Mouse (Mus musculus): ENCODE measurements around the gene Mphosph6. TPM values are rescaled to one million over a fixed set of nuclear protein-coding genes. Genes with fewer than 3 reads are reported as not detected.

Gene Mphosph6
- total RNA-seq (2022) = 10 to 100 TPM in 2 of 4 experiments, 1 to 10 TPM in 2; 4.7 to 10.2 (median 9.4) TPM

DNA sequence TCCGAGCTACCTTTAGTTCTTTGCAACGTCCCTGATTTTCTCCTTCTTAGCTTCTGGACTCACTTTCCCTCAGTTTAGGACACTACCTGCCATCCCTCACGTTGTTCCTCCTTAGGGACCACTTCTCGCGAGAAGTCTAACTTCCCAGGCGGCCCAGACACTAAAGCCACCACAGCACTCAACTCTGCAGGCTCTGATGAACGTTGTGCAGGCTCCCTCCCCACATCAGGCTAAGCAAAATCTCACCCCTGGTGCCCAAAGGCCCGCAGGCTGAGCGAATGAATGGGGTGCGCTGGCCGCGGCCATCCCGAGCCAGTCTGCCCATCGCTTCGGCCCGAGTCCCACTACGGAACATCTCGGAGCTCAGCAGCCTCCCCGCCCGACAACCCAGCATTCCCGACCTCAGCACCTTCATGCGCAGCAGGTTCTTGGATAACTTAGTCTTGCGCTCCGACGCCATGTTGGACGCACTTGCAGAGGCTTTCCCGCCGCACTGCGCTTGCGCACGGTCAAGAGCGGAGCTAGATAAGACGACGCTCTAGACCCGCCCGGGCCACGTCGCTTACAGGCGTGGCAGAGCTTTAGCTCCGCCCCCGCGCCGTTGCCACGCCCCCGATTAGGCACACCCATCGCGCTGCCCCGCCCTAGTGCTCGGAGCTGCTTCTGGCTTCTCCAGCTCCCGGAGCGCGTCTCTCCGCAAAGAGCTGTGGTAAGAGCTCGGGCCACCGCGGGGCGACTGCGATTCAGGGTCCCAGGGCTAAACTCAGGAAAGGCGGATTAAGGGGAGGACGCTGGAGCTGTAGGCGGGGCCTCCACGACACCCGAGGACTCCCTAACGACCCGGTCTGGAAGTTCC is at the start of gene Mphosph6:
Mphosph6 (minus strand) TSS at position 501 of the 856 bp plus-strand sequence.
- DNase-seq (ENCODE audit: low spot score) = peak; percentile 92

DNA sequence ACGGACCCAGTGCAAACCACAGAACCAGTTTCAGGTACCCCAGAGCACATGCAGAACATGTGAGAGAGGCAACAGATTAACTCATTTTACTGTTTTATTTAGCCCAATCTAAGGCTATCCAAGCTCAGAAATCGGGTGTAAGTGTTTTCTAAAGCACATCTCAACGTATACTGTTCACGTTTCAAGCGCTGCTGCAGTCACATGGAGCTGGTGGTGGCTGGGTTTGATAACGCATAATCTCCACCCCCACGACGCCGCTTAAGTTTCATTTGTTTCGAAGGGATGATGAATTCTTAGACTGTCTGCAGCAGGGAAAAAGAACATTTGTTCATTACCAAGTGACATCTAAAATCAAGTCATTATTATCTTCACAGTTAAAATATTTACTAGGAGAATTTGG is 48.7 kb upstream of the Mphosph6 start:
- no peak for DNase-seq (ENCODE audit: low spot score)

DNA sequence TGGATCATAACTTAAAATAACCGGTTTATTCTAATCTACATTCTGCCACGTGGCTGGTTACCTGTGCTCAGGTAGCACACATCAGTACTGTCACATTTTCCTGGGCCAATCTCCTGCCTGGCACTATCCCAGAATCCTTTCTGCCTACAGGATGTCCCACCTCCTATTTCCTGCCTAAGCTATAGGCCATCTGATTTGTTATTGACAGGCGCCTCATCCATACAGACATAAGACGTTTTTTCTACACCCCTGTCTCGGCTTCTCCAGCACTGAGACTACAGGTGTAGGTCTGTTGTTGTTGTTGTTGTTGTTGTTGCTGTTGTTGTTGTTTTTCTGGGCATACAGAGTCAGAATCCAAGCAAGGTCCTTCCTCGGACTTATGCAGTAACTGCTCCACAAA is 46.1 kb upstream of the Mphosph6 start:
- DNase-seq (ENCODE audit: low spot score) = no peak

DNA sequence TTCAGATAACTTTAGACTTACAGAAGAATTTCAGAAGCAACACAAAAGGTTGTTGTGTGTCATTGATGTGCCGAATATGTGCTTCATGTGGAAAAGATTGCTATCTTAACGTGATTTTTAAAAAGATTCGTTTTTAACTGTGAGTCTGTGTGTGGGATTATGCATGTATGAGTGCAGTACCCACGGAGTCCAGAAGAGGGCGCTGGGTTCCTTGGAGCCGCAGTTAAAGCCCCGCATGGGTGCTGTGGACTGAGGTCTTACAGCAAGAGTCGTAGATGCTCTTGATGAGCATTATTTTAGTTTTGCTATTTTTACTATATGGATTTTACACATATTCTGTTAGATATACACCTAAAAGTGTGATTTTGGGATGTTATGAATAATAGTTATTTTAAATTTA is 42.0 kb upstream of the Mphosph6 start:
- DNase-seq (ENCODE audit: low spot score) = no peak

DNA sequence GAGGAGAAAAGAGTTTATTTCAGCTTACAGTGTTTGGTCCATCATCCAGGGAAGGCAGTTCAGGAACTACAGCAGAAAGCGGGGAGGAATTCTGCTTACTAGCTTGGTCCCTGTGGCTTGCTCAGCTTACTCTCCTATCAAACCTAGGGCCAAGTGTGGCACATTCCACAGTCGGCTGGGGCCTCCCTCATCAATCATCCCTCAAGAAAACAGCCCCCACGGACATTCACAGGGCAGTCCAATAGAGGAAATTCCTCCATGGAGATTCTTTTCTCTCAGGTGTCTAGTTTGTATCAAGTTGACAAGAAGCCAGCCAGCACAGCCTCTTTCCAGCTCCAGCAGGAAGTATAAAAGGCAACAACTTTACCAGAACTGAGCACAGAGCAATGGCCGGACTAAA is 11.8 kb upstream of the Mphosph6 start:
- DNase-seq (ENCODE audit: low spot score) = no peak

DNA sequence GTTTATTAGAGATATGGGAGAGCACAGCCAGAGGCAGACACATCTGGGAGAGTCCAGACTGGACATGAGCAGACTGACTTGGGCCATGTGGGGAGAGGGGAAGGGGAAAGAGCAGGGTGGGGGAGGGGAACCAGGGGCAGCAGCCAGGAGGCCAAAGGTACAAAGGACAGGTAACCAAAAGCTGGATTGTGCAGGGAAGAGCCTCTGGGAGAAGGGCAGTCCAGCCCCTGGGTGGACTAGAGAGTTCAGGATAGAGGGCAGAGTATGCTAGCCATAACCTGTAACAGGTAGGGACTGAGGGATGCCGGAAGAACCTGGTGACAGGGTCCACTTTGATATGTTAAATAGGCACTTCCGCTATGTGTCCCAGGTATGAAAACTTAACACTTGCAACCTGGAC is 8.9 kb upstream of the Mphosph6 start:
- no peak for DNase-seq (ENCODE audit: low spot score)

DNA sequence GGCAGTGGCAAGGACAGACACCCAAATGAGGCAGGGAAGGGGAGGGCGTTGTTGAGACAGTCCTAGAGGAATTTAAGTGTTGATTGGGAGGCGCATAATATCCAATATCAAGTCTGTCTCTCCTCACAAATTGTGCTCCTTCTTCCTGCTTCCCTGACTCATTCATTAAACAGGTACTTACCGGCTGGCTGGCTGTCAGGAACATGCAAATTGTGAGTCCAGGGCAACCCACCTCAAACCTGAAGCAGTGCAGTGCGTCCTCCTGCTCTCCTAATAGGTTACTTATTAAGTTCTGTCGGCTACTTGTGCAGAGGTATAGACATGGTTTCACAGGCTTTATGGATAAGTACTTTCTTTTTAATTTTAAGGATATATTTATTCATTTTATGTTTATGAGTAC is 3.7 kb upstream of the Mphosph6 start:
- no peak for DNase-seq (ENCODE audit: low spot score)

DNA sequence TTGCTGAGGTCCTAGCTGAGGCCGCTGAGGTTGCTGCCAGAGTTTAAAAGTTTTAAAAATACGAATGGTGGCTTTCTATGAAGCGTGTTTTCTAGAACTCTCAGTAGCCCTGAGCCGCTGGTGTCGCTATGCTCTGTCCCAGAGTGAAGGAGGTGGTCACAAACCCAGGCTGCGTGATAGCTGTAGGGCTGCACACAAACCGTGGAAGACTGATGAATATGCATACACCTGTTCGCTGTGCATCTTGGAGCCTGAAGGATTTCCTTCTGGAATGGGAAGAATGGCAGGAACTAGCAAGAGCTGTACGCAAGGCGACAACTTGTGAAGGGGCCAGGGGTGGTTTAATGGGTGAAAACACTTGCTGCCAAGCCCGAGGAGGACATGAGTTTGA is 551 bp upstream of the Mphosph6 start:
- no peak for DNase-seq (ENCODE audit: low spot score)

DNA sequence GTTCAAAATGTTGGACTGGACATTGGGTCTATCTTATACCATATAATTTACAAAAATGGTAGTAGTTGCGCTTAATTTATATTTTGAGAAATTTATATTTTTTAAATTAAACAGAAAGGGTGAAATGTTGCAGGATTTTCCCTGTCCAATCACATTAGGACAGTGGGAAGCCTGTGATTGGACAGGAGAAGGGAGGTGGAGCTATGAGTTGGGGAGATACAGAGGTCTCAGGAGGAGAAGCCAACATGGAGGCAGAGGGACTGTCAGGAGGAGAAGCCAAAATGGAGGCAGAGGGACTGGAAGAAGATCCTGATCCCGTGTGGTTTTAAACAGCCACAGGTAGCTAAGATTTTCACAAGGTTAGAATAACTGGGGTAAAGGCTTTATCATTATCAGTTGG is 3.7 kb downstream of the Mphosph6 start:
- DNase-seq (ENCODE audit: low spot score) = no peak

DNA sequence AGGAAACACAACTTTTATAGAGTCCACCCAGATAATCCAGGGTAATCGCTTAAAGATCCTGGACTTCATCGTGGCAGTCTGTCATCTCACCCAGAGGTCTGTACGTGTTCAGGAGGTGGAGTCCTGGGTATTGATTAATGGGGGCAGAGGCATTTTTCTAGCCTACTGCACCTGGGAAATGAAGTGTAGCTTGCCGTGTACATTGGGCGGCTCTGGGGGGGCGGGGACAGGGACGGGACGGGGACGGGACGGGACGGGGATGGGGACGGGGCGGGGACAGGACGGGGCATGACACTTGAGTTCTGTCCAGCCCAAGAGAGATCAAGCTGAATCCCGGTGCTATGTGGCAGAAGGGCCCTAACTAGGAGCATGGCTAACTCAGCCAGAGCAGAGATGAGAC is 5.3 kb downstream of the Mphosph6 start:
- DNase-seq (ENCODE audit: low spot score) = no peak

DNA sequence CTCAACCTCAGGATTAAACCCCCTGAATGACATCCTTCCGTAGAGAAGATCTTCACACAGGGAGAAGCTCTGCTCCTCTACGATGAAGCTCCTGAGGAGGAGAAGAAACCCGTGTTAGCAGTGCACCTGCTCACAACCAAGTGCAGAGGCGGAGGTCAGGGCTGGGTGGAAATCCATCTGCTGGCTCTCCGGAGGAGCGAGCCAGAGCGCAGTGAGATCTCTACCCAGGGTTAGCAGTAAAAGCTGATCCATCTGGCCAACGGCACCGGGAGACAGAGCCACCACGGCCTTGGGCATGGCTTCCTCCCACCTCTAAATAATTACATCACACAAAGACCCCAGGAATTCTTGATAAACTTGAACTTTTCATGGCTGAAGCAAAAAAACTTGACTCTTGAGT is 7.2 kb downstream of the Mphosph6 start:
- no peak for DNase-seq (ENCODE audit: low spot score)

DNA sequence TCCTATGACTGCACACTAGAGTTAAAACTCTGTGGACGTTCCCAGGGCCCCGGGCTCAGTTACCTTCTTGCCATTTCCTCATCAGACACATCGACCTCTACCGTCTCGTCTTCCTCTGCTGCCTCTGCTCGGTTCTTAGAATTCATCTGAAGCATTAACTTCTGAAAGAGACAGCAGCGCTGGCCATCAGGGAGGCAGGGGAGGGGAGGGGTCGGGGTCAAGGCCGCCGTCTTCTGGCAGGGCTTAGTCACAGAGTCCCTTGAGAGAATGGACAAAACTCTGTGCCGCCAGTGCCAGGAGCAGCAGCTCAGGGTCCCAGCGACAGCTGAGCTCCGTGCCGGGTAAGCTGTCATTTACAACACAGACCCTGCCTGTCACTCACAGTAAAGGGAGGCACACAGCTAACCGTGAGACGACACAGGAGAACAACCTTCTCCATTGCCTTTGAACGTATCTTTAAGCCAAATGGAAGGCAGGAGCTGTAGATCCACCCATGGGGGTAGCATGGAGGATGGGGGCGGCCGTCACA is 9.1 kb downstream of the Mphosph6 start:
- DNase-seq (ENCODE audit: low spot score) = no peak

DNA sequence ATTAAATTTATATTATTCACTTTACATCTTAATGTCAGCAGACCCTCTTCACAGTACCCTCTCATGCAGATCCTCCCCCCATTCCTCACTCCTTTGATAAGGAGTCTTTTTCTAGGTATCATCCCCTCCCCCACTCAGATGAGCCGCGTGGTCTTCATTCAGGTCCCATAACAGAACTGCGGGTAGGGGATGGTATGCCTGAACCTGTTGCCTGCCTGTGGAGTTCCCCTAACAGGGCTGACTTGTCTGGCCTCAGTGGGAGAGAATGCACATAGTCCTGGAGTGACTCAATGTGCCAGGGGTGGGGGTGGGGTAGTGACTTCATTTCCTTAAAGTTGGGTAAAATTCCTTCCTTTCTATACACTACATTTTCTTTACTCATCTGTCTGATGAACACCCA is 15.3 kb downstream of the Mphosph6 start:
- DNase-seq (ENCODE audit: low spot score) = no peak

DNA sequence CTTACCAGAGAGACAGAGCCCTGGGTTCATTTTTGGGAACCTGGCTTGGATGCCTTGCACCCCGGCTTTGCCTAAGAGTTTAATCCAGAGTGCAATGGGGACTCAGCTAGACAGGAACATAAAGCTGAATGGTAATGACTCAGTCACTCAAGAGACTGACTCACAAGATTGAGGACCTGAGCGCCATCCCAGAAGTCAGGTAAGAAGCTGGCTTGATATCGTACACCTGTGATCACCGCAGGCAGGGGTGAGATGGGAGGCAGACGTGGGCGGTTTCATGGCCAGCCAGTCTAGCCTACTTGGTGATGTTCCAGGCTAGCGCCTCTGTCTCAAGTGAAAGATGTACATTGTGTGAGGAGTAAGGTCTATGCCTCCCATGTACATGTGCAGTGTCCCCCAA is 18.7 kb downstream of the Mphosph6 start:
- no peak for DNase-seq (ENCODE audit: low spot score)

DNA sequence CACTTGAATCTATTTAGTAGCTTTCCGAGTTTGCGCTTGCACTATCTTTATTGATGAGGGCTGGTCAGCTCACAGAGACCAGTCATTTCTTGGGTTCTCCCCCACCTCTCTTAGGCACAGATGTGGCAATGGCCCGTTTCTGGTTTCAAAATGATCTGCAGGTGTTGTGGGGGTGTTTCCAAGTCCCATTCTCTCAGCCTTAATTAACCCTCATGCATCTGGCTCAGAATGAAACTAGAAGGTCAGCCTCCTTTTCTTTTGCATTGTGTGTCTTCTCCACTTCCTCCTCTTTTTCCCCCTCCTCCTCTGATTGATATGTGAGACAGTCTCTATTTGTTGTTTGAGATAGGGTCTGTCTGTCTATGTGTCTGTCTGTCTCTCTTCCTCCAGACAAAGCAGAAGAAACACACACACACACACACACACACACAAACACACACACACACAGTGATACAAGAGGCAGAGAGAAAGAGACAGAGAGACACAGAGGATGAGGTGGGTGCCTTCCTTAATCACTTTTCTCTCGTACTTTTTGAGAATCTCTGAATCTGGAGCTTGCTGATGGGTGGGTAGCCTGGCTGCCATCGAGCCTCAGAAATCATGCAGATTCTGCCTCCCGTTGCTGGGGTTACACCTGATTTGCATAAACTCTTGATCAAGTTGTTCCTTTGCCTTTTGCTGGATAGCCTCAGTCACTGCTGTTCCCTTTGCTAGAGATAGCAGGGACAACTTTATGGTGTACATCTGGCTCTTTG is 20.2 kb downstream of the Mphosph6 start:
- no peak for DNase-seq (ENCODE audit: low spot score)

DNA sequence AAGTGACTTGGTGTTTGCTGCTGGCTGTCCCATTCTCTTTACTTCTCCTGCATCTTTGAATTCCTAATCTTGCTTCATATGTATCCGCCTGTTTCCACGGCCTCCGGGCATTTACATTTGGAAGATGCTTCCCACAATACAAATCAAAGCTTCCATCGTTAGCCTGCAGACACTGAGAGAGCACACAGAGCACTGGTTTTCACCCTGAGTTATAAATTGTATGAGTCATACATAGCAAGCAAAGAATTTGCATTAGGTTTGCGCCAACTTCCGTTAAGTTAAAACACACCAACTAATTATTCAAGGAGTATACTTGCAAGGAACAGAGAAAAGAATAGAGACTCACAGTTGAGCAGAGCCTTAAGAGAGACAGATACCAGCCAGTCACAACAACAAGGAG is 22.4 kb downstream of the Mphosph6 start:
- DNase-seq (ENCODE audit: low spot score) = no peak

DNA sequence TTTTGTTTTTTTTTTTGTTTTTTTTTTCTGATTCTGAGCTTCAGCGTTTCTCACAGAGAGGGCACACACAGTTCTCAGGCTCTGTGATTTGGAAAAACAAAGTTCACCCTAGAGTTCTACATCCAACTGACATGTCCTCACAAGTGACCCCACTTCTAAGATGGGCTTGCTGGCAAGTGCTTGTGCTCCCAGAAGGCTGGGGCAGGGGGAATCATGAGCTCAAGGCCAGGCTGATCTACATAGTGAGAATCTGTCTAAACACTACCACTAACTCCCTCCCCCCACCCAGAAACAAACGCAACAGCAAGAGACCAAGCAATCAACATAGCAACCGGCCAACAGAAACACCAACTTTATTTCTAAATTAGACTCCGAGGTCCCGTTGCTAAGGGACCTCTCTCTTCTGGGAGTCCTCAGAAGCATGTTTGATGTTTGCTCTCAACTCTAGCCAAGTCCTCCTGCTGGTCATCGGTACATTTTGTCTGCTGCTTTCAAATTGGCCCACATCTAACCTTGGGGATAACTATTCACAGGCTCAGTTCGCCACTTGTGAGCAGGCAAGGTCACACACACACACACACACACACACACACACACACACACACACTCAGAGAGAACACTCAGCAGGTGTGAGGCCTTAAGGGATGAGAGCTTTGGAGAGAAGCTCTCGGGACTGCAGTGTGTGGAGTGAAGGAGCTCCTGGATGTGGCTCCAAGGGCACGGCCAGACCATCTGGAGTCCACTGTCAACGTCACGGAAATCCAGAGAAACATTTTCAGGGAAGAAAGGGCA is 23.0 kb downstream of the Mphosph6 start:
- no peak for DNase-seq (ENCODE audit: low spot score)

DNA sequence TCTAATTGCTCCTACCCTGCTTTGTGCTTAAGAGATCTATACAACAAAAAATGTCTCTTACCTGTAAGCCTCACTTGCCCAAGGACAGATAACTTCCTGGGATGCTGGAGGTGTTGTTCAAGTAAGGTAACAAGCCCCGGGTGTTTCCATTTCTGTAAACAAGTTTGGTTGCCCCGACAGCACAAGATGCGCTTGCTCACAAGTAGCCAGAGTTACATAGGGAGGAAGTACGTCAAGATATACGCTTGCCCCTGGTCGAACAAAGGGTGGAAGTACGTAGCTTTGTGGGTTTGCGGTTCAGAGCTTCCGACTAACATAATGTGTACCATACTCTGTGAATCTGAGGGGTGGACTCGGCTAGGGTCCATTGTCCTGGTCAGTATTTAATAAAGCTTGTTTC is 25.7 kb downstream of the Mphosph6 start:
- no peak for DNase-seq (ENCODE audit: low spot score)

DNA sequence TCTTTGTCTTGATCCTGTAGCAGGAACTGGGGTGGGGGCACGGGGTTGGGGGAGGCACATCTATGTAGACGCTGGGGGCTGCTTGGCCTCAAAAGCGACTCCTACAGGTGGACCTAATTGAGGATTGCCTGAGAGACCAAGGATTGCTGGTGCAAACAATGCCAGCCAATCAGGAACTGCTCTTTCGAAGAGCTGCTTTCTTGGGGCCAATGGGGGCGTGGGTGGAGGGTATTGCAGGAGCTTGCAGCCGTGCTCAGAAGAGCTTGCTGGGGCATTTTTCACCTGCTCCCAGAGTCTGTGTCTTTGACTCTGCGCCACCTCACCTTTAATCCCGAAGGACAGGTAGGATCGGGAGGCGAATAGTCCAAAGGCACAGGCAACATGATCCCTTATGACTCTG is 26.1 kb downstream of the Mphosph6 start:
- no peak for DNase-seq (ENCODE audit: low spot score)

DNA sequence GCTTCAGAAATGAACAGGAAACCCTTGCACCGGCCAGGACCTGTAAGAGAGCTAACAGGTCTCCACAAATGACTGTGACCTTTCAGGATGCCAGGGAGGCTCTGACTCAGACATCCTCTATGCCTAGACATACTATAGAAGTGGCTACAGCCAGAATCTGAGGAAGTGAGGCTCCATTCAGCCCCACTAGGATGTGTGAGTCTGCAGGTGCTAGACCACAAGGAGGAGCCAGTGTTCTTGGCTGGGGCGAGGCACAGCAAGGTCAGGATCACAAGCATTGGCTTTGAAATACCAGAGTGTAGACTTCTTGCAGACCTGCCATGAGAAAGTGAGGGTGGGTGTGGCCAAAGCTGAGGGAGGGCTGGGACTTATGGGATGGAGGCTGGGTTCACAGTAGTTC is 29.1 kb downstream of the Mphosph6 start:
- DNase-seq (ENCODE audit: low spot score) = no peak

DNA sequence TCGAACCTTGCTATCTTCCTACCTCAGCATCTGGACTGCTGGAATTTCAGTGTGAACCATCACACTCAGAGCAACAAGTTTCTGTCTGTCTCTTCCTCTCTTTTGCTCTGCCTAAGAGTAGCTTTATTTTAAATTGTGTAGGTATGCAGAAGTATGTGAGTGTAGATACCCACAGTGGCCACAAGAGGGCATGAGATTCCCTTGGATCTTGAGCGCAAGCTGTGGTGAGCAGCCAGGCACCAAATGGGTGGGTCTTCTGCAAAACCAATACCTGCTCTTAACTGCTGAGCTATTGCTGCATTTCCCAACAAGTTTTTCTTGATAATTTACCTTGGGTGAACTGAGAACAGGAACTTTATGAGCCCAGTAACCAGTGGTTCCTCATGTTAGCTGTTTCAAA is 29.6 kb downstream of the Mphosph6 start:
- DNase-seq (ENCODE audit: low spot score) = no peak
